Mouse (Mus musculus) kidney, adult 11 months (tissue): Measurements from ENCODE around the gene Hecw2.

Experiments used
- DNase-seq: peaks from one replicate; pipeline ENCODE4 v3.0.0; 2022

Hecw2 gene

DNA sequence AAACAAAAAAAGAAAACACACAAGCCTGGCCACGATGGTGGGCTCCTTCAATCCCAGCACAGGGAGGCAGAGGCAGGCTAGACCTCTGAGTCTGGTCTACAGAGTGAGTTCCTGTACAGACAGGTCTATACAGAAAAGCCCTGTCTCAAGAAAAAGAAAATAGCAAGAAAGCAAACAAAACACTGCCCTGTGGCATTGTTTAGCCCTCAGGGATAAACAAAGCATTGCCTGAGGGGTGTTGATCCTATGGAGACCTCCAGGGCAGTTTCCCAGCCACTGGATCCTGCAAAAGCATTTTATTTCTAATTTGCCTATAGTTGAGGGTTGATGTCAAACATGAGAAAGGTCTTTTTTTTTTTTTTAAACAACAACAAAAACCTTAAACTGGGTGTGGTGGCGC, 327.7 kb downstream of the Hecw2 start:
- no peak for DNase-seq

DNA sequence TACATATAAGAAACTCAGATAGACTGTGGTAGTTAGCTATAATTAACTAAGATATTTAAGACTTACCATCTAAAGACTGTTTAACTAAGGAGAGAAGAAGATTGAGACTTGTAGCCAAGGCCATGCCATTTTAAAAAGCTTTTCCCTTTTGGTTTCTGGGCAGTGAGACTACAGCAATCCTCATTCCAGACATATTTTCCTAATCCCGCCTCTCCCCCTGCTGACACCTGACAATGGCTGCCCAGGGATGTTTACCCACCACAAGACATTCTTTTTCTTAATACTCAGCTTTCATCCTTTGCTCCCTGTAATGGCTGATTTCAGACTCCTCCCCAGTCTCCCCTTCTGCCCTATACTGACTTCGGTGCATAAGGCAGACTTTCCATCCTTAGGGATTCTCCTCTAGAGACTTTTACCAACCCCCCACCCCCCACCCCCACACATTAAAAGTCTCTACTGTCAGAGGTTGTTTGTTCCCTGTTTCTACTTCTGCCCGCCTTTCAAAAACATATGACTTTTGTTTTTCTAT, 328.5 kb downstream of the Hecw2 start:
- DNase-seq = no peak

DNA sequence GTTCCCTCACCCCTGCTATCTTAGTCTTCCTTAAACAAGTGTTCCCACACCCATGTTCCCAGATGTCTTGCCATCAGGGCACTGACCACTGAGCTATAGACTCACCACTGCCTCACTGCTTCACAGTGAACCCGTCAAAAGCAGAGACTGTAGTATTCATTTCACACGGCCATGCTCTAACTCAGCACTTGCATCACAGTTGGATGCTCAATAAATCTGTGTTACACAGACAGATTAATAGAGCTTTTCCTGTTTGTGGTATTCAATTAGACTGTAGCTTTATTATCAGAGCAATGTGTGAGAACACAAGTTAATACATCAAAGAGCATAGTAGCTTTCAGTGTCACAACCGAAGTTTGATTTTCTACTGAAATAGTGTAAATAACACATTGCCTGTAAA, 330.9 kb downstream of the Hecw2 start:
- DNase-seq = no peak

DNA sequence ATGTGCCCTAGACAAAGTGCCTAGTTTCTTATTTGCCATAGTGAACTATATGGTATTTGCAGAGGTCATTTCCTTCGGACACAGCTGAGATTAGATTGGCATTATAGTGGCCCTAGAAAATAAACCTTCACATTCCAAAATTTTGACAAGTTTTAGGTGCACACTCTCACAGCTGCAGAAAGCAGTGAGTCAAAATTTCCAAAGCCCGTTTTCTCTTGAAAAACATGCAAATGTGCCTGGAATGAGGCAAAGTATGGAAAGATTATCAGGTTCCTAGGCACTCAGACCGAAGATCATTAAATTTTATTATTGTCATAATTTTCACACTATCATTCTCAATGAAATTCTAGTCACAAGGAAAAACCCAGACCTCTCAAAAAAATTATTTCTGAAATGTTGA, 334.4 kb downstream of the Hecw2 start:
- DNase-seq = no peak

DNA sequence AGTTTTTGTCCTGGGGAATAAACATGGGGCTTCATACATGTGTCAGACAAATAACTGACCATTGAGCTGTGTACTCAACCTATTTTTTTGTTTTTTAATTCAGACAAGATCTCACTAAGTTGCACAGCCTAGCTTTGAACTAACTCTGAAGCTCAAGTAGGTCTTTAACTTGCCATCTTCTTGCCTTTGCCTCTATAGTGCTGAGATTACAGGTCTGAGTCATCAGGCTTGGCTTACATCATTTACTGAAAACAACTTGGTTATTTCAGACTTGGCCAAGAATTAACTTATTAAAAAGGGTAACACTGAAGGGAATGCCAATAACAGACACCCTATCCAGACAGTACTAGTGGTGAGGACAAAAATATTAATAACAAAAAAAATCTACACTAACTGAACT, 335.8 kb downstream of the Hecw2 start:
- no peak for DNase-seq

DNA sequence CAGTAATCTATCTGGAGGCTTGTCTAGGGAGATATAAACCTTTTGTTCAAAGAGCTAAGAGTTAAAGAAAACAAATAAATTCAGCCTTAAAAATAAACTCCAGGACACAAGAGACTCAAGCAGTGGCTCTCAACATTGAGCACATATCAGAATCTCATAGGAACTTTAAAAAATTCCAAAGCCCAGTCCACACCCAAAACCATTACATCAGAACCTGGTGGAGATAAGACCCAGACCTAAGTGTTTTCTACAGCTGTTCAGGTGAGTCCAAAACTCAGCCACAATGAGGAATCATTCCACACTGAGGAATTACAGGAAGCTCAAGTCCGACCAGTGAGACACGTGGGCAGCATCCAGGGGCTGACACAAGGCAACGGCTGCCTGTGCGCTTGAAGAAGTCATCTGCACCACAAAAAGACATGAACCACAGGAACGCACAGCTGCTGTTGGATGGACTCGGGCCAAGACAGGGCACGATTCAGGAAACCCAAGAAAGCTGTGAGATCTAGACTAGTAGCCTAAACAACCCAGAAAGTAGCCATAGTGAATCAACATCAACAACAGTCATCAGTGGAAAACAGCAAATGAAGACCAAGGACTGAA, 338.4 kb downstream of the Hecw2 start:
- DNase-seq = no peak

DNA sequence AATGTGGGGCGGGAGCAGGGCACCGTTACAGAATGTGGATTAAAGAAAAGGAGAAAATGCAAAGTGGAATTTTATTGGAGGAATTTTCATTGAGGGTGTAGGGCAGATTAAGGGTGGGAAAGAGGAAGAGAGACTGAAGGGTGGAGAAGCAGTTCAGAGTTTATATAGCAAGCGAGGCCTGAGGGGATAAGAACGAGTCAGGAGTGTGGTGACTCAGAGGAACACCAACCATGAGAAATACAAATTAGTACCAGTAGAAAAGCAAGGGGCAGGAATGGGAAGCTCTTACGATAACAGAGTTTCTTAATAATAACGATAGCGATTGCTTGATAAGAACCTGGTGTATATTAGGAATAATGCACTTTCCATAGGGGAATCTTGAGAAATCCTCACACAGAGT, 339.2 kb downstream of the Hecw2 start:
- no peak for DNase-seq

DNA sequence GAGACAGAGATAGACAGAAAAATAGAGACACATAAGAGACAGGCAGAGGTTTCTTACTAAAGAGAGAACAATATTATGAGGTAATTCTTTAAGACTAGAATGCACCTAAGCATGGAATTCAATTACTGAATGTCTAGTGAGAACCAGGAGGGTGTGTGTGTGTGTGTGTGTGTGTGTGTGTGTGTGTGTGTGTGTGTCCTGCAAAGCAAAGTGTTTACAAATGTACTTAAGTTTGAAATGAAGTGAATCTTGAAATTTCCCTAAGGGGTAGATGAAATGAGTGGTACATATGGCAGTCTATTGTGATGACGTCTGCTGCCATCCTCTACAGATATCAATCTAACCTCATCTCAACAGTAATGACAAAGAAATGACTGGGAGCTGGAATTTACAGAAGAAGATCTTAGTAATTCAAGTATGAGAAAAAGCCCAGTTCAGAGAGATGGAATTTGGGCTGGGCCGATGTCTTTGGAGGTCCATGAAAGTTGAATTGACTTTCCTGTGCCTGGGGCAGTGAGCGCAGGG, 342.8 kb downstream of the Hecw2 start:
- DNase-seq = no peak

DNA sequence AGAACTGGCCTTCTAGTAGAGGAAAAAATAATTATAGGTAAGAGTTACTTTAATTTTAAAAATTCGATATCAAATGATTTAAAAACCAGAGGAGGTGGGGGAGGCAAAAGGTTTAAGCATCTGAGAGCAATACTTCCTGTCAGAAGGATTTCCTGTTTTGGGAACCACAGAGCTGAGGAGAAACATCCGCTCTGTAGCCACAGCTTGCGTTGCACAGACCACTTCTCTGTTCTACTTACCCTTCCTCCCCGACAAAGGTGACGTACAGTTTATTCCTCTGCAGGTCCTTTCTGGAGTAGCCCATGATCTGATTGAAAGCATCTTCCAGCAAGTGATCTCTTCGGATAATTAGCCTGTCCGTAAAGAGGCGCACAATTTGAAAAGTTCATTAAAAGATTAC, 343.6 kb downstream of the Hecw2 start:
- DNase-seq = no peak

DNA sequence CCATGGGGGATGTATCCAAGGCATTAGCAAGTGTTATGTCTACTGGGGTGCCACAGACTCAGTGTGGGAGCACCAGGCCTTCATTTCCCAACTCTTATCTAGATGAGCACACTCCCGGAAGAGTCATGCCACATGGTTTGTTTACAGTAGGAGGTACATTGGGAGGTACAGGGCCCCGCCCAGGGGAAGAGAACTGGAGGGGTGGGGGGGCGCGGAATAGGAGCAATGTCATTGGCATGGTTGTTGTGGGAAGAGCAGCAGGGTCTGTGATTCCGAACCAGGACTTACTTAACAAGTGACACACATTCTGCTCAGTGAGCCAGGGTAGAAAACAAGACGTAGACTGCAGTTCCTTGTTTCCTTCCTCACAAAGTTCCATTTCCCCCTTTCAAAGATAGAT, 344.1 kb downstream of the Hecw2 start:
- no peak for DNase-seq

DNA sequence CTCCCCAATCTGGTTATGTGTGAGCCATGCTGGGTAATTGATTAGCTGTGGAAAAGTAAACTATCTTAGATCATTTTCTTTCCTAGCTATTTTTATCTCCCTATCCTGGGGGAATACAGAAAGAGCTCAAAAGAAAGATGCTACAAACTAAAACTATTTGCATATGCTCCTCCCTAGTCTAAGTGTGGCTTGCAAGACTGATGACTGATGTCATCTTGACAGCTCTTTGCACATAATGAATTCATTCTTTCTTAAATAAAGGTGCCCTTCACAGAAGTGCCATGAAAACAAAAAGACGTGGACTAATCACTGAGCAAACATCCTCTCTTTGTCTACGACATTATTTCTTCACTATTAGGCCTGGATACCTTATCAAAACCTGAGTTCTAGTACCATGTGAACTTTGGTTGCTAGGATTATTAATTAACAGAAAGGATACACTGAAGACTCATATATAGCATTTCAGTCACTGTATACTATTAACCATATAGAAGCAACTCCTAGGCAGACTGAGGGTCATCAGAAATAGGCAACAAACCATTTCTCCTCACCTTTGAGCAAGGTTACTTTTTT, 348.2 kb downstream of the Hecw2 start:
- DNase-seq = no peak

DNA sequence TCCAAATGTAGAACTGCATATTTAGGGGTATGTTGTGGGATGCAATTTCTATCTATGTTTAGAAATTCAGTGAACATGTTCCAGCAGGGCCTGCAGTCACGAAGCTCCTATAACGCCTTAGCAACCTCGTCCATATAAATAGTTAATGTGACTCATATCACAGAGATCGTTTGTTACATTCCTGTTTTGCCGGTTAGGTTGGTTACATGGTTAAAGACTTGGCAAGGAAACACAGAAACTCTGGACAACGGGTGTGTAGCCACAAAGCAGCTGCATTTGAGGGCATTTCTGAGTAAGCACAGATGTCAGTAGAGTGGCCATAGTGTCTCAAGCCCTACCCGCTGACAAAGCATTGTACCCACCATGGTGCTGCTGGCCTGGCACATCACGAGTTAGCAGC, 349.1 kb downstream of the Hecw2 start:
- DNase-seq = no peak

DNA sequence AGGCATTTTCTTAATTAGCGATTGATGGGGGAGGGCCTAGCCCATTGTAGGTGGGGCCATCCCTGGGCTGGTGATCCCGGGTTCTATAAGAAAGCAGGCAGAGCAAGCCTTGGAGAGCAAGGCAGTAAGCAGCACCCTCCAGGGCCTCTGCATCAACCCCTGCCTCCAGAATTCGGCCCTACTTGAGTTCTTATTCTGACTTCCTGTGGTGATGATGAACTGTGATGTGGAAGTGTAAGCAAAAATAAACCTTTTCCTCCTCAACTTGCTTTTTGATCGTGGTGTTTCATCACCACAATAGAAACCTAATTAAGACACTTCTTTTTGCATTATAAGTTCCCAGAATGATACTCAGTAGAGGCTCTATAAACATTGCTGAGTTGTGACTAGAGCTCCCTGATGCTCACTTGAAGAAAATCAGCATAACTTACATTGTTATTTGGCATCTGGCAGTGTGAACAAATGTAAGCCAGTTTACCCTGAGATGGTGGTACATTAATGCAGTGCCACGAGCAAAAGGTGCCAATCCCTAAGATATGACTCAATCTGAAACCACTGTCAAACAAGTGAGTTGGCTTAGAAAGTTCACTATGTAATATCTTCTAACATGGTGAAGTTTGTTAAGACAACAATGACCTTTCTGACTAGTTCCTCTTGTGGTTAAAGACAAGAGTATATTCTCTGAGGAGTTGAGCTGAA, 349.9 kb downstream of the Hecw2 start:
- DNase-seq = no peak

DNA sequence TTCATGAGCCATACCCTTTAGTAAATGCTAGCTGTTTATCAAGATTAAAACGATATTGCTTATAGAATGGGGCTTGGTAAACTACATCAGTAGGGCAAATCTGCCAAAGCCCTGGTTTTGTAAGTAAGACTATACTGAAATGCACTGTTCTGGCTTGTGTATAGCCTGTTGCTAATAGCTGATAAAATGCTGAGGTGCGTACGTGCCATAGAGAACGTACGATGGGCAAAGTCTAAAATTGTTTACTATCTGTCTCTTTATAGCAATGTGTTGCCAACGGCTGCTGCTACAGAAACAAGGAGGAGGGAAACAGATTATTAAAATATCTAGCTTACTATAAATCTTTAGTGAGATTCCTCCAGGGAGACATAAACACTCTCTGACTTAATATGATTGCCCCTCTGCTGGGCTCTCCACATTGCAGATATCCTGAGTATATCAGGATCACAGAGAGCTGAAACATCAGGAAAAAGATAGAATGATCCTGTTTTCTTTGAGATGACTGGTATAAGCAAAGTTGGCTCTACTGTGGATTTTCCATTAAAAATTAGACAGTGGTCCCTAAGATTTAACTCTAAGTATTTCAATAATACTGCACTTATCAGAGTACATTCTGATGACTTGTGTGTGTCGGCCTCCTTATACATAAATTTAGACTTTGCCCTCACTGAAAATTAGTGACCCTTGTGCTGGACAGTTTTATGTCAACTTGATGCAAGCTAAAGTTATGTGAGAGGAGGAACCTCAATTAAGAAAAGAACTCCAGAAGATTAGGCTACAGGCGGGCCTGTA, 350.6 kb downstream of the Hecw2 start:
- DNase-seq = no peak

DNA sequence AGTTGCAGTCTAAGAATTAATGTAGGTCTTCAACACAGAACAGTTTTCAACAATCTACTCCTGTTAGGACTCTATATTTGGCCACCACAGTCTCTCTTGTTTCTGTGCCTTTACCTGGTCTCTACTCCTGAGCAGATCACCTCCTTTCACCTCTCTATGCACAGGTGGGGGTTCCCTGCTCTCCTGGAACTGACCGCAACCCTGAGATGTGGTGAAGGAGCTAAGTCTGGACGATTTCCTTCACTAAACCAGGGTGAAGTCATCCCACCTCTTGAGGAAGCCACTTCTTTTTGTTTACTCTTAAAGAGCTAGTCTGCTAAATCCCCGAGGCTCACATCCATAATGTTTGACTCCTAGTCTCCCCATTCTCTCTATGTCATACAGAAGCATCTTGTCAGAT, 351.9 kb downstream of the Hecw2 start:
- DNase-seq = no peak

DNA sequence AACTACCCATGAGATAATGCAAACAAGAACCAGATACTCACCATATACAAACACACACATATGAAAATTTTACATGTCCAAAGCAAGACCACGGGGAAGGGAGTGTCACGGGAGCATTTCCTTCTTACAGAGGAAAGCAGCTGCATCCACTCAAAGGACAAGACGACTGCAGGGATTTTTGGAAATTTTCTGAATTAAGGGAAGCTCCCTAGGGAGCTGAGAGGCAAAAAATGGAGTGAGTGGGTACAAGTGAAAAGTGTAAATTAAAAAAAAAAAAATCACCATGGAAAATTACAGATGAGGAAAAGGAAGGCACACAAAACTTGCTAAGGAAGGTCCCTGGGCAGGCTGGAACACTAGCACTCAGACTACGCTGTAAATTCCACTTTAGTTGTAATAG, 353.9 kb downstream of the Hecw2 start:
- no peak for DNase-seq

DNA sequence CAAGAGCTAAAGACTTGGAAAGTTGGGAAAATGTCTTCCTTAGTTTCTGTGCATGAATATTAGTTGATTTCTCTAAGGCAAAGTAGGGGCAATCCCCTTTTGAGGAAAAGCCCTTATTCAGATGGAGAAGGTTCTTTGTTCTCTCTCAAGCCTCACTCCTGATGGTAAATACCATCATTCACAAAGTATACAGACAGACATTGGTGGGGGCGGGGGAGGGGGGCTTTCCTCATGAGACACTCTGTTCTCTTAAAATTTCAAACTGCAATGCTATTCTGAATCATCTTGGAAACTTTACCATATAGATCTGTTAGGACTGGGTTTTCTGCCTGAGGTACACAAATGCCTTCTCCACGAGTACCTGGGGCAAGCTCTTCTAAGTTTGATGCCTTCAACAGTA, 355.6 kb downstream of the Hecw2 start:
- no peak for DNase-seq

DNA sequence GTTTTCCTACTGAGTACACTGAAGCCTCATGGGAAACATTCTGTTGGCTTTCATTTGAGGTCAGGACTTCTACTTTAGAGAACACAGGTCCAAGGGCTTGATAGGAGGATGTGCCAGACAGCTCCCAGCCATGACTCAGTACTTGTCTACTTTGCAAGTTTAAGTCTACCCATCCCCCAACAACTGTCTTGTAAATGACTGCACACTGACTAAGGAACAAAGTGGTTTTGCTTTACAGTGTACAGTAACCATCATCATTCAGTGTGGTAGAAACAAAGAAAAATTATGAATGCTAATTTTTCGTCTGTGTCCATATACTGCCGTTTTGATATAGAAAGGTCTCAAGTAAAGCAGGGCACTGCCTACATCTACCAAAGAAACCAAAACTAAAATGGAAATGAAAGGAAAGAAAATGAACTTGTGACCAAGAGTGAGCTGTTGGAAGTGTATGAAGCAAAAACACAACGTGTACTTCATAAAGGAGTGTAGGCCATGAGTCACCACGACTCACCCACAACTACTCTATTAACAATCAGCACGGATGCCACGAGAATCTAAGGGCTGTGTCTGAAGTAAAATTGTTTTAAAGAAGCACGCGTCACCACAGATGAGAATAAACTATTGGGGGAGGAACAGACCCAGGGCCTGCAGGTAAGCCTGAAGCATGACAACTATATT, 356.6 kb downstream of the Hecw2 start:
- no peak for DNase-seq

DNA sequence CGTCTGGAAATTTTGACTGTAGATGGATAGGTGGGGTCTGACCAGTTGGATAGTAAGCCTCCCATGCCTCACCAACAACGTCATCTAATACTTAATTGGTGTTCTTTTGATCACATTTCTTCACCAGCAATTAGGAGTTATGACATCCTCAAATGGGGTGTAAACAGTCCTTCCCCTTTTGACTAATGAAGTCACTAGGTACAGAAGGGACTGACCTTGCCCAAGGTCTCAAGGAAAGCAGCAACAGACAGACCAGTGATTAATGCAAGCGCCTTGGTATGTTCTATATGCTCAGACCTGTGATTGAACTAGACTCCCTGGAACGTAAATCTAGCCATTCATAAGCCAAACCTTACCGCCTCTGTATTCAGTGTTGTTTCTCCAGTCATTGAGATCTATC, 364.7 kb downstream of the Hecw2 start:
- DNase-seq = no peak

DNA sequence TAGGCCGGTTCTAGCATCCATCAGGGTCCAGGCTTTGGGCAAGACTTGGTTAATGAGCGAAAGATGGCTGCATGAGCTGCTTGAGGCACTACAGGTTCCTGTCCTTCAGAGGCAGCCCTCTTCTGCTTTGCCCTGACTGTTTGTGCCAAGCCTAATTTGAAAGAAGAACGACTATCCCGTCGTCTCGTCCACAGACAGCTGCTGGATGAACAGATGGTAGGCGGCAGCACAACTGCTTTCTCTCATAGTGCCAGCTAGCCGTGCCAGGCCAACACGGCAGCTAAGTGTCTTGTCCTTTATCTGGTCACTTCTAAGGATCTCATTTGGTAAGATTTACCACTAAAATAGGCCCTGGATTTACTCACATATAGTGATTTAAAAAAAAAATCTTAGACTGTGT, 365.9 kb downstream of the Hecw2 start:
- DNase-seq = no peak

DNA sequence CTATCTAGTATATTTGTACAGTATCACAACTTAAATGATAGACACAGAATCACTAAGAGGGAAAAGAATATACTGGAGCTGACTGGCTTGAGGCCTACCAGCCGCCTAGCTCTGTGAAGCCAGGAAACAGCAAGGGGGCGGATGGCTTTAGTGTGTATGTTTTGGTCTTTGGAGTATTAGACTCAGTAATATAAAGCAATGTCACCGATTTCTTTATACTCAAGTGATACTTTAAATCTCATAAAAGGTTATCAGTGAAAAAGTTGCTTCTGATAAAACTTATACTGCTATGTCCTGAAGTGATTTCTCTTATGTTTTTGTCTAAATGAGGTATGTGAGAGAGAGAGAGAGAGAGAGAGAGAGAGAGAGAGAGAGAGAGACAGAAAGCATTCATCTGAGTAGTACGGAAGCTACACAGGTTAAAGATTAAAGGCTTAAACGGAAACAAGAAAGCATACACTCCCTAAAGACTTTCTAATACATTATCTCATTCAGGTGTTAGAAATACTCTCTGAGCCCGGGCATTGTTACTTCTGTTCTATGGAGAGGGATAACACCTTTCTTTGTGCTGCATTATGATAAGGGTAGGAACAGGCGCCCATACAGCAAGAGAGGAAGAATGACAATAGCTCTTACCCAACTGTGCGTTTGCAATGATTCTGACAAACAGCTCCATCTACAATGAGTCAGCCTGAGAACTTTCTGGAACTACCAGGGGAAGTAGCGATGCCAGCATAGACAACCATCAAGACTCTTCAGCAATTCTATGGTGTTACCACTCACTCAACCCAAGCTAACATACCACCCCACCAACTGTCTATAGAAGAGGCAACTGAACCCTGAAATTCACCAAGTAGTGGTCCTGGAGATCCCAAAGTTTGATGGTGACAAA, 370.3 kb downstream of the Hecw2 start:
- no peak for DNase-seq
